Mouse (Mus musculus): ENCODE measurements around the gene Col6a6.

DNA sequence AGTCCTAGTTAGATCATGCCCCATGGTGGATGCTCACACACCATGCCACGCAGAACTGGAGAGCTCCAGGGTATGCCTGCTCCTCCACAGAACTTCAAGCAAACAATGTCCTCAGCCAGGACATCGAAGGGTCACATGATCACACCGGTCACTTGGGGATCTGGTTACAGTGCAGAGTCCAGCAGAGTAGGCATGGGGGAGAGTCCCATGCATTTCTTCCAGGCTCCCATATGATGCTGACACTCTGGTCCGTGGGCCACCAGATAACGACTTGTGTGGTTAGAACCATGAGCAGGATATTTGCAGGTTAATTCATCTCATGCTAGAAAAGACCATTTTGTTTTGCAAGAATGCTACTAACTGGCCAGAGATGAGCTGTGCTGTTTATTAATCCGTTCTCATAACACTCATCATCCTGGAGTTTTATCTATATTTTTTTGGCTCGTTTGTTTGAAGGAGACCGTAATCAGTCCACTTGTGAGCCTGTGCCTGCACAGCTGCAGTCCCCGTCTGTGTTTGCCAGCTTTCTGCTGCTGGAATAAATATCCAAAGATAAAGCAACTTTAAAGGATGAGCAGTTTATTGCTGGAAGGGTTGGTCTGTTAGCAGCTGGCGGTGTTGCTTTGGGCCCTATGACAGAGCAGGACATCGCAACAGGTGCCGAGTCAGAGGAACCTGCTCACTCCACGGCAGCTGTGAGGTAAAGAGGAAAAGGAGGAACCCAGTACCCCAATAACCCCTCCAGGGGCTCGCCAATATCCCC is 24.2 kb upstream of the Col6a6 start:
- TF ChIP-seq CTCF (IDR thresholded peaks at IDR 0.05; ENCODE audit: borderline replicate concordance, extremely low read depth, insufficient read depth, insufficient read length) (no peak), POLR2A (IDR thresholded peaks at IDR 0.05; ENCODE audit: borderline replicate concordance, extremely low read depth, insufficient read depth, insufficient read length, poor library complexity, severe bottlenecking) (no peak)

All from brain, embryonic 14.5 days (tissue).